Mouse (Mus musculus): ENCODE measurements at regions not wholly inside any gene's neighbourhood (a gene's known extent, or its start where the extent isn't known, plus 50 kb on each side); places are given as distances from the start of the nearest gene placed in this dataset.

- TF ChIP-seq POLR2AphosphoS5 (IDR thresholded peaks at IDR 0.05; ENCODE audit: insufficient replicate concordance, low read depth, low read length) (no peak), TAL1 (conservative IDR thresholded peaks at IDR 0.05; ENCODE audit: low read depth, low read length) (no peak), GATA2 (IDR thresholded peaks at IDR 0.05; ENCODE audit: borderline replicate concordance, low read depth, low read length) (no peak), CTCF (IDR thresholded peaks at IDR 0.05; ENCODE audit: low read depth, low read length) (no peak), GATA1 (IDR thresholded peaks at IDR 0.05; ENCODE audit: borderline replicate concordance, low read length) (no peak)
- Histone ChIP-seq H3K4me3 (ENCODE audit: low read depth, low read length) (no peak overlapping the region), H3K4me1 (ENCODE audit: insufficient read depth, low read depth, low read length) (peaks cover 25% of the 10 kb centered on the region), H3K9me3 (replicated peaks) (no peaks in the 10 kb centered on the region), H3K36me3 (replicated peaks) (no peaks in the 10 kb centered on the region), H3K27me3 (ENCODE audit: insufficient read depth, low read length) (no peaks in the 10 kb centered on the region)
- DNase-seq (ENCODE audit: low spot score) (no peak), ATAC-seq (ENCODE audit: extremely low read depth, insufficient number of reproducible peaks, low FRiP score, poor library complexity, severe bottlenecking) (no peak)
These were observed 75.2 kb upstream of the Prdm1 start for GRCm38 (mm10) chr10:44603461-44603860.

GRCm38 (mm10) chr10:44601550-44601949 is 73.2 kb upstream of the Prdm1 start:
- TF ChIP-seq TAL1 (conservative IDR thresholded peaks at IDR 0.05; ENCODE audit: low read depth, low read length) (no peak), GATA2 (IDR thresholded peaks at IDR 0.05; ENCODE audit: borderline replicate concordance, low read depth, low read length) (no peak), GATA1 (IDR thresholded peaks at IDR 0.05; ENCODE audit: borderline replicate concordance, low read length) (no peak), POLR2AphosphoS5 (IDR thresholded peaks at IDR 0.05; ENCODE audit: insufficient replicate concordance, low read depth, low read length) (no peak), CTCF (IDR thresholded peaks at IDR 0.05; ENCODE audit: low read depth, low read length) (no peak)
- no peak for DNase-seq (ENCODE audit: low spot score)
- ATAC-seq (ENCODE audit: extremely low read depth, insufficient number of reproducible peaks, low FRiP score, poor library complexity, severe bottlenecking), result no peak
- Histone ChIP-seq H3K36me3 (replicated peaks) (no peaks in the 10 kb centered on the region), H3K27me3 (ENCODE audit: insufficient read depth, low read length) (no peaks in the 10 kb centered on the region), H3K4me3 (ENCODE audit: low read depth, low read length) (no peak overlapping the region), H3K4me1 (ENCODE audit: insufficient read depth, low read depth, low read length) (peaks cover 8% of the 10 kb centered on the region), H3K9me3 (replicated peaks) (no peaks in the 10 kb centered on the region)

GRCm38 (mm10) chr10:44599964-44600334 is 71.6 kb upstream of the Prdm1 start:
- Histone ChIP-seq H3K4me1 (ENCODE audit: insufficient read depth, low read depth, low read length) (peaks cover 6% of the 10 kb centered on the region), H3K27me3 (ENCODE audit: insufficient read depth, low read length) (no peaks in the 10 kb centered on the region), H3K9me3 (replicated peaks) (no peaks in the 10 kb centered on the region), H3K4me3 (ENCODE audit: low read depth, low read length) (no peak overlapping the region), H3K36me3 (replicated peaks) (no peaks in the 10 kb centered on the region)
- no peak for ATAC-seq (ENCODE audit: extremely low read depth, insufficient number of reproducible peaks, low FRiP score, poor library complexity, severe bottlenecking)
- TF ChIP-seq GATA1 (IDR thresholded peaks at IDR 0.05; ENCODE audit: borderline replicate concordance, low read length) (no peak), CTCF (IDR thresholded peaks at IDR 0.05; ENCODE audit: low read depth, low read length) (no peak), TAL1 (conservative IDR thresholded peaks at IDR 0.05; ENCODE audit: low read depth, low read length) (no peak)
- no peak for DNase-seq (ENCODE audit: low spot score)

- Histone ChIP-seq H3K36me3 (replicated peaks) (no peaks in the 10 kb centered on the region), H3K4me1 (ENCODE audit: insufficient read depth, low read depth, low read length) (peaks cover 6% of the 10 kb centered on the region), H3K4me3 (ENCODE audit: low read depth, low read length) (no peak overlapping the region), H3K9me3 (replicated peaks) (no peaks in the 10 kb centered on the region), H3K27me3 (ENCODE audit: insufficient read depth, low read length) (no peaks in the 10 kb centered on the region)
- no peak for ATAC-seq (ENCODE audit: extremely low read depth, insufficient number of reproducible peaks, low FRiP score, poor library complexity, severe bottlenecking)
- TF ChIP-seq GATA1 (IDR thresholded peaks at IDR 0.05; ENCODE audit: borderline replicate concordance, low read length) (no peak), CTCF (IDR thresholded peaks at IDR 0.05; ENCODE audit: low read depth, low read length) (no peak), TAL1 (conservative IDR thresholded peaks at IDR 0.05; ENCODE audit: low read depth, low read length) (no peak), GATA2 (IDR thresholded peaks at IDR 0.05; ENCODE audit: borderline replicate concordance, low read depth, low read length) (no peak), POLR2AphosphoS5 (IDR thresholded peaks at IDR 0.05; ENCODE audit: insufficient replicate concordance, low read depth, low read length) (no peak)
- no peak for DNase-seq (ENCODE audit: low spot score)
These were observed 71.1 kb upstream of the Prdm1 start for GRCm38 (mm10) chr10:44599331-44599963.

- no peaks in the 10 kb centered on the region for H3K27me3 ChIP-seq (ENCODE audit: insufficient read depth, low read length)
- H3K9me3 ChIP-seq (replicated peaks), result no peaks in the 10 kb centered on the region
- ATAC-seq (ENCODE audit: extremely low read depth, insufficient number of reproducible peaks, low FRiP score, poor library complexity, severe bottlenecking) (no peak), DNase-seq (ENCODE audit: low spot score) (no peak)
- TF ChIP-seq GATA1 (IDR thresholded peaks at IDR 0.05; ENCODE audit: borderline replicate concordance, low read length), result no peak
- TF ChIP-seq CTCF (IDR thresholded peaks at IDR 0.05; ENCODE audit: low read depth, low read length), result no peak
- no peak for TF ChIP-seq POLR2AphosphoS5 (IDR thresholded peaks at IDR 0.05; ENCODE audit: insufficient replicate concordance, low read depth, low read length)
- no peak for TF ChIP-seq TAL1 (conservative IDR thresholded peaks at IDR 0.05; ENCODE audit: low read depth, low read length)
- no peak for TF ChIP-seq GATA2 (IDR thresholded peaks at IDR 0.05; ENCODE audit: borderline replicate concordance, low read depth, low read length)
- no peaks in the 10 kb centered on the region for H3K36me3 ChIP-seq (replicated peaks)
- H3K4me3 ChIP-seq (ENCODE audit: low read depth, low read length), result no peak overlapping the region
- H3K4me1 ChIP-seq (ENCODE audit: insufficient read depth, low read depth, low read length), result peaks cover 6% of the 10 kb centered on the region
These were observed 70.3 kb upstream of the Prdm1 start for GRCm38 (mm10) chr10:44598615-44599014.

GRCm38 (mm10) chr10:44595932-44596331 is 67.6 kb upstream of the Prdm1 start:
- ATAC-seq (ENCODE audit: extremely low read depth, insufficient number of reproducible peaks, low FRiP score, poor library complexity, severe bottlenecking) (no peak), DNase-seq (ENCODE audit: low spot score) (no peak)
- TF ChIP-seq TAL1 (conservative IDR thresholded peaks at IDR 0.05; ENCODE audit: low read depth, low read length) (no peak), POLR2AphosphoS5 (IDR thresholded peaks at IDR 0.05; ENCODE audit: insufficient replicate concordance, low read depth, low read length) (no peak), GATA2 (IDR thresholded peaks at IDR 0.05; ENCODE audit: borderline replicate concordance, low read depth, low read length) (no peak), CTCF (IDR thresholded peaks at IDR 0.05; ENCODE audit: low read depth, low read length) (no peak)
- H3K4me1 ChIP-seq (ENCODE audit: insufficient read depth, low read depth, low read length), result peaks cover 6% of the 10 kb centered on the region
- H3K4me3 ChIP-seq (ENCODE audit: low read depth, low read length), result no peak overlapping the region
- H3K27me3 ChIP-seq (ENCODE audit: insufficient read depth, low read length), result no peaks in the 10 kb centered on the region
- H3K36me3 ChIP-seq (replicated peaks), result no peaks in the 10 kb centered on the region
- H3K9me3 ChIP-seq (replicated peaks), result no peaks in the 10 kb centered on the region
